Mouse (Mus musculus): ENCODE measurements at regions not wholly inside any gene's neighbourhood (a gene's known extent, or its start where the extent isn't known, plus 50 kb on each side); places are given as distances from the start of the nearest gene placed in this dataset.
A peak's percentile ranks its signal among the peaks of the same experiment; 100 is the strongest.

- no peak for DNase-seq
These were observed 156.5 kb upstream of the Ngly1 start for GRCm38 (mm10) chr14:16092391-16093132.

GRCm38 (mm10) chr14:16093133-16093505, 156.0 kb upstream of the Ngly1 start:
- DNase-seq, result no peak

GRCm38 (mm10) chr14:16109414-16109813, 139.7 kb upstream of the Ngly1 start:
- no peak for DNase-seq

GRCm38 (mm10) chr14:16132672-16133071, 116.4 kb upstream of the Ngly1 start:
- no peak for DNase-seq

GRCm38 (mm10) chr14:16133410-16133809, 115.7 kb upstream of the Ngly1 start:
- DNase-seq, result no peak

- peak in 1 of 2 experiments; percentile 4 for DNase-seq
These were observed 112.9 kb upstream of the Ngly1 start for GRCm38 (mm10) chr14:16136187-16136586.

GRCm38 (mm10) chr14:16144299-16144698, 104.8 kb upstream of the Ngly1 start:
- no peak for DNase-seq

- no peak for DNase-seq
These were observed 102.3 kb upstream of the Ngly1 start for GRCm38 (mm10) chr14:16146811-16147210.

GRCm38 (mm10) chr14:16151815-16152214, 97.3 kb upstream of the Ngly1 start:
- DNase-seq, result no peak

GRCm38 (mm10) chr14:16152702-16153101, 96.4 kb upstream of the Ngly1 start:
- DNase-seq, result no peak

GRCm38 (mm10) chr14:16155106-16155505, 94.0 kb upstream of the Ngly1 start:
- DNase-seq, result no peak

GRCm38 (mm10) chr14:16170226-16170625, 78.9 kb upstream of the Ngly1 start:
- DNase-seq, result no peak

- no peak for DNase-seq
These were observed 76.8 kb upstream of the Ngly1 start for GRCm38 (mm10) chr14:16172261-16172660.

- no peak for DNase-seq
These were observed 75.8 kb upstream of the Ngly1 start for GRCm38 (mm10) chr14:16173292-16173691.

GRCm38 (mm10) chr14:16178227-16178626, 70.9 kb upstream of the Ngly1 start:
- DNase-seq, result no peak

GRCm38 (mm10) chr14:16181822-16182221, 67.3 kb upstream of the Ngly1 start:
- no peak for DNase-seq

GRCm38 (mm10) chr14:16185246-16185645, 63.8 kb upstream of the Ngly1 start:
- no peak for DNase-seq
